Mouse (Mus musculus) megakaryocyte, embryonic 14.5 days (primary cell): ENCODE measurements around the gene Ncoa1.

ENCODE experiments used
- FLI1 ChIP-seq: IDR thresholded peaks from 2 replicates; pipeline ENCODE4 v1.6.1; 2012; ENCODE audit warnings: low read length, inconsistent platforms, mixed read lengths
- GATA1 ChIP-seq: IDR thresholded peaks from 3 replicates; pipeline ENCODE4 v1.6.1; 2012; ENCODE audit warnings: mixed read lengths, low read length, inconsistent platforms, borderline replicate concordance

GRCm38 (mm10) chr12:4306712-4307313 is 170.2 kb downstream of the Ncoa1 start:
- TF ChIP-seq GATA1 (no peak), FLI1 (no peak)
